Comparison of ENCODE assay signal across 9 mouse cellular contexts in the genomic region with DNA sequence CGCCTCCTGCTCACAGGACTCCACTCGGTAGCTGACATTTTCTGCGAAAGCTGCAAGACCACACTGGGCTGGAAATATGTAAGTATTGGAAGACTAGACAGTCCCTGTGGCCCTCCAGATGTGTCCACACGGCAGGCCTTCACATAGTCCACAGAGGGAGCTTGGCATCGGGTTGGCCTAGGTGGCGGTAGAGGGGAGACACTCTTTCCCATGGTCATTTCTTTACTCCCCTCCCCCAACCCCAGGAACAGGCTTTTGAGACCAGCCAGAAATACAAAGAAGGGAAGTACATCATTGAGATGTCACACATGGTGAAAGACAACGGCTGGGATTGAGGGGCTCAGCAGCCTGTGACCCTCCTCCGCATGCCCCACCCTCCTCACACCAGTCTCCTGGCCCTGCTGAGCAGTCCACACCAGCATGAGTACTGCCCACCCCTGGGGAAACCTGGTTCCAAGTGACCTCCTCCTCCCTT. TPM values are rescaled to one million over a fixed set of nuclear protein-coding genes. Genes with fewer than 3 reads are reported as not detected.
DNase-seq lines count a peak whose midpoint lies in the region; ATAC-seq and TF ChIP-seq lines count a peak whose summit lies in the region.
"Had no signal": no experiment of that assay in that cellular context is flagged by ENCODE, and none has a peak within 500 bp of the region (broad histone marks: within the 10 kb centered on the region; RNA-seq: fewer than 3 reads in every experiment).

No protein-coding gene starts in this region.

- no peaks in the 10 kb centered on the region for H3K9me3 ChIP-seq in kidney, postnatal 0 days (replicated peaks; ENCODE audit: low read length)
- H3K9me3 ChIP-seq in embryonic facial prominence, embryonic 14.5 days (ENCODE audit: control insufficient read depth, low read length): no peaks in the 10 kb centered on the region
- no peaks in the 10 kb centered on the region for H3K9me3 ChIP-seq in midbrain, postnatal 0 days (ENCODE audit: low read length)
- H3K9me3 ChIP-seq: megakaryocyte, embryonic 14.5 days had no signal

- peak; percentile 55 for TF ChIP-seq CTCF in kidney, postnatal 0 days (IDR thresholded peaks at IDR 0.05; ENCODE audit: low read depth)
- peak; percentile 61 for TF ChIP-seq CTCF in midbrain, postnatal 0 days (IDR thresholded peaks at IDR 0.05)
- no peak for TF ChIP-seq CTCF in thymus, adult 2 months (IDR thresholded peaks at IDR 0.05; ENCODE audit: borderline replicate concordance, control insufficient read depth, extremely low read depth, insufficient read depth, low read length, poor library complexity)
- TF ChIP-seq CTCF in left cerebral cortex, adult 2 months (IDR thresholded peaks at IDR 0.05): no peak

- no peak for TF ChIP-seq POLR2A in thymus, adult 2 months (IDR thresholded peaks at IDR 0.05; ENCODE audit: control insufficient read depth, extremely low read depth, insufficient read depth, low read length, poor library complexity)

- peak overlapping the region; percentile 47 for H3K4me2 ChIP-seq in kidney, postnatal 0 days (ENCODE audit: low read length)
- peak overlapping the region; percentile 70; the same call in 1 of the 2 replicates for H3K4me2 ChIP-seq in embryonic facial prominence, embryonic 14.5 days (ENCODE audit: low read depth, low read length)
- peak overlapping the region; percentile 78 for H3K4me2 ChIP-seq in midbrain, postnatal 0 days (ENCODE audit: low read depth, low read length, poor library complexity, severe bottlenecking)

- H3K27ac ChIP-seq in kidney, postnatal 0 days: peak overlapping the region; percentile 55
- peak overlapping the region; percentile 10 for H3K27ac ChIP-seq in embryonic facial prominence, embryonic 14.5 days (replicated peaks; ENCODE audit: low read depth, low read length)
- H3K27ac ChIP-seq in midbrain, postnatal 0 days (ENCODE audit: low read depth, low read length): no peak overlapping the region
- H3K27ac ChIP-seq in thymus, adult 2 months (ENCODE audit: control insufficient read depth, insufficient read depth, low read length): no peak overlapping the region
- H3K27ac ChIP-seq in left cerebral cortex, adult 2 months: no peak overlapping the region

- intact Hi-C loops in left cerebral cortex, adult 2 months (cut with DNase I): no loop called here

- no peaks in the 10 kb centered on the region for H3K36me3 ChIP-seq in kidney, postnatal 0 days (ENCODE audit: insufficient read depth, low read length)
- peaks cover 9% of the 10 kb centered on the region; the same call in 1 of the 2 replicates for H3K36me3 ChIP-seq in embryonic facial prominence, embryonic 14.5 days (ENCODE audit: control insufficient read depth, insufficient read depth, low read length)
- H3K36me3 ChIP-seq in midbrain, postnatal 0 days (ENCODE audit: insufficient read depth, low read length): no peaks in the 10 kb centered on the region
- H3K36me3 ChIP-seq in thymus, adult 2 months (ENCODE audit: control insufficient read depth, insufficient read depth, low read length): no peaks in the 10 kb centered on the region

- no peak overlapping the region for H3K4me3 ChIP-seq in kidney, postnatal 0 days (replicated peaks; ENCODE audit: low read depth, low read length)
- no peak overlapping the region for H3K4me3 ChIP-seq in embryonic facial prominence, embryonic 14.5 days (ENCODE audit: low read depth, low read length)
- H3K4me3 ChIP-seq in midbrain, postnatal 0 days (ENCODE audit: low read depth, low read length): peak overlapping the region; percentile 63; the same call in 1 of the 2 replicates
- no peak overlapping the region for H3K4me3 ChIP-seq in thymus, adult 2 months (ENCODE audit: control insufficient read depth, insufficient read depth, low read length)
- H3K4me3 ChIP-seq in left cerebral cortex, adult 2 months: no peak overlapping the region

- ATAC-seq in kidney, postnatal 0 days (replicated peaks; ENCODE audit: low FRiP score, low read depth): peak; percentile 52
- no peak for ATAC-seq in embryonic facial prominence, embryonic 14.5 days (ENCODE audit: low read depth)
- no peak for ATAC-seq in midbrain, postnatal 0 days (ENCODE audit: low FRiP score)

- DNase-seq in kidney, postnatal 0 days (ENCODE audit: low spot score): peak; percentile 88
- DNase-seq in kidney, adult 18-20 months: no peak
- DNase-seq in embryonic facial prominence, embryonic 14.5 days (ENCODE audit: low spot score): peak; percentile 65
- DNase-seq in kidney, postnatal 10 days: peak; percentile 53
- DNase-seq in midbrain, postnatal 0 days (ENCODE audit: low spot score): no peak
- no peak for DNase-seq in layer of hippocampus, adult 18-20 months (ENCODE audit: low spot score in 2 of 2)
- no peak for DNase-seq in thymus, adult 2 months
- no peak for DNase-seq in left cerebral cortex, adult 2 months (ENCODE audit: extremely low spot score in 1 of 2, low spot score in 2 of 2)

- H3K27me3 ChIP-seq in kidney, postnatal 0 days (ENCODE audit: insufficient read depth, low read length): no peaks in the 10 kb centered on the region
- H3K27me3 ChIP-seq in embryonic facial prominence, embryonic 14.5 days (replicated peaks; ENCODE audit: control insufficient read depth, insufficient read depth, low read length): no peaks in the 10 kb centered on the region
- H3K27me3 ChIP-seq in midbrain, postnatal 0 days (ENCODE audit: insufficient read depth, low read length): no peaks in the 10 kb centered on the region
- H3K27me3 ChIP-seq in thymus, adult 2 months (ENCODE audit: control insufficient read depth, insufficient read depth, low read length): peaks cover 17% of the 10 kb centered on the region; the same call in 1 of the 2 replicates

- 2% methylated on average over 8 of the region's 8 CpGs for WGBS in kidney, postnatal 0 days
- 5% methylated on average over 8 of the region's 8 CpGs for WGBS in embryonic facial prominence, embryonic 14.5 days
- 5% methylated on average over 8 of the region's 8 CpGs for WGBS in midbrain, postnatal 0 days
- 38% methylated on average over 8 of the region's 8 CpGs for WGBS in thymus, adult 2 months

- no peak overlapping the region for H3K9ac ChIP-seq in kidney, postnatal 0 days (ENCODE audit: low read depth, low read length)
- H3K9ac ChIP-seq in embryonic facial prominence, embryonic 14.5 days (ENCODE audit: low read depth, low read length): no peak overlapping the region
- H3K9ac ChIP-seq in midbrain, postnatal 0 days (replicated peaks; ENCODE audit: low read length, poor library complexity, severe bottlenecking): peak overlapping the region; percentile 34; the same call in 1 of the 2 replicates

- peaks cover 56% of the 10 kb centered on the region for H3K4me1 ChIP-seq in kidney, postnatal 0 days (replicated peaks; ENCODE audit: insufficient read depth, low read length)
- H3K4me1 ChIP-seq in embryonic facial prominence, embryonic 14.5 days (ENCODE audit: control insufficient read depth, insufficient read depth, low read length): peaks cover 61% of the 10 kb centered on the region
- H3K4me1 ChIP-seq in midbrain, postnatal 0 days (ENCODE audit: insufficient read depth, low read length): peaks cover 31% of the 10 kb centered on the region
- peaks cover 3% of the 10 kb centered on the region for H3K4me1 ChIP-seq in thymus, adult 2 months (replicated peaks; ENCODE audit: control insufficient read depth, insufficient read depth, low read length)

RNA-seq across cellular contexts. Expression of a gene that starts 3.6 kb away (rescaled TPM):
- polyA plus RNA-seq in kidney, postnatal 0 days (2015; fragmentation: Nextera tagmentation; extraction: Ambion mirVana): 4.1 TPM in 2 replicates
- 5.5 and 6.5 TPM in 2 replicates for polyA plus RNA-seq in embryonic facial prominence, embryonic 14.5 days (2014; fragmentation: Nextera tagmentation; extraction: Ambion mirVana)
- 12.9 and 15.0 TPM in 2 replicates for total RNA-seq in midbrain, postnatal 0 days (2014; rRNA removed)
- polyA plus RNA-seq in midbrain, postnatal 0 days (2015; fragmentation: Nextera tagmentation; extraction: Ambion mirVana): 14.3 and 14.7 TPM in 2 replicates
- total RNA-seq in layer of hippocampus, adult 18-20 months (2021): 10 to 100 TPM; 81.2 to 84.9 TPM
- polyA plus RNA-seq in thymus, adult 2 months (2012; rRNA removed): 1.2 and 2.0 TPM in 2 replicates
- 100 to 1,000 TPM; 101 to 102 TPM for total RNA-seq in left cerebral cortex, adult 2 months (2021)

RNA-seq across cellular contexts. Expression of a gene that starts 6.0 kb away (rescaled TPM):
- 8.7 and 9.3 TPM in 2 replicates for polyA plus RNA-seq in kidney, postnatal 0 days (2015; fragmentation: Nextera tagmentation; extraction: Ambion mirVana)
- polyA plus RNA-seq in embryonic facial prominence, embryonic 14.5 days (2014; fragmentation: Nextera tagmentation; extraction: Ambion mirVana): 3.9 and 4.0 TPM in 2 replicates
- total RNA-seq in midbrain, postnatal 0 days (2014; rRNA removed): 0.88 and 1.1 TPM in 2 replicates
- polyA plus RNA-seq in midbrain, postnatal 0 days (2015; fragmentation: Nextera tagmentation; extraction: Ambion mirVana): 2.1 and 2.4 TPM in 2 replicates
- total RNA-seq in layer of hippocampus, adult 18-20 months (2021): 1 to 10 TPM; 1.9 to 2.5 TPM
- polyA plus RNA-seq in thymus, adult 2 months (2012; rRNA removed): 0.15 TPM in 1 of 2 replicates, not detected in the other
- total RNA-seq in left cerebral cortex, adult 2 months (2021): 1 to 10 TPM; 2.0 to 2.4 TPM

RNA-seq across cellular contexts. Expression of a gene that starts 10.3 kb away (rescaled TPM):
- 24.5 and 26.0 TPM in 2 replicates for polyA plus RNA-seq in kidney, postnatal 0 days (2015; fragmentation: Nextera tagmentation; extraction: Ambion mirVana)
- 22.6 and 24.2 TPM in 2 replicates for polyA plus RNA-seq in embryonic facial prominence, embryonic 14.5 days (2014; fragmentation: Nextera tagmentation; extraction: Ambion mirVana)
- 12.6 TPM in 2 replicates for total RNA-seq in midbrain, postnatal 0 days (2014; rRNA removed)
- 12.5 and 13.4 TPM in 2 replicates for polyA plus RNA-seq in midbrain, postnatal 0 days (2015; fragmentation: Nextera tagmentation; extraction: Ambion mirVana)
- total RNA-seq in layer of hippocampus, adult 18-20 months (2021): 10 to 100 TPM; 10.7 to 11.7 TPM
- 25.0 and 29.3 TPM in 2 replicates for polyA plus RNA-seq in thymus, adult 2 months (2012; rRNA removed)
- 10 to 100 TPM in 1 of 2 experiments, 1 to 10 TPM in 1; 8.8 to 10.2 TPM for total RNA-seq in left cerebral cortex, adult 2 months (2021)

RNA-seq across cellular contexts. Expression of a gene that starts 22.5 kb away (rescaled TPM):
- 25.9 and 29.2 TPM in 2 replicates for polyA plus RNA-seq in kidney, postnatal 0 days (2015; fragmentation: Nextera tagmentation; extraction: Ambion mirVana)
- 31.4 and 31.6 TPM in 2 replicates for polyA plus RNA-seq in embryonic facial prominence, embryonic 14.5 days (2014; fragmentation: Nextera tagmentation; extraction: Ambion mirVana)
- total RNA-seq in midbrain, postnatal 0 days (2014; rRNA removed): 39.0 and 39.4 TPM in 2 replicates
- polyA plus RNA-seq in midbrain, postnatal 0 days (2015; fragmentation: Nextera tagmentation; extraction: Ambion mirVana): 14.5 and 17.9 TPM in 2 replicates
- total RNA-seq in layer of hippocampus, adult 18-20 months (2021): 10 to 100 TPM; 36.3 to 39.1 TPM
- polyA plus RNA-seq in thymus, adult 2 months (2012; rRNA removed): 53.6 and 57.1 TPM in 2 replicates
- total RNA-seq in left cerebral cortex, adult 2 months (2021): 10 to 100 TPM; 48.8 to 49.9 TPM

RNA-seq across cellular contexts. Expression of a gene that starts 37.8 kb away (rescaled TPM):
- 140 and 156 TPM in 2 replicates for polyA plus RNA-seq in kidney, postnatal 0 days (2015; fragmentation: Nextera tagmentation; extraction: Ambion mirVana)
- 63.0 and 64.7 TPM in 2 replicates for polyA plus RNA-seq in embryonic facial prominence, embryonic 14.5 days (2014; fragmentation: Nextera tagmentation; extraction: Ambion mirVana)
- 19.9 and 20.9 TPM in 2 replicates for total RNA-seq in midbrain, postnatal 0 days (2014; rRNA removed)
- polyA plus RNA-seq in midbrain, postnatal 0 days (2015; fragmentation: Nextera tagmentation; extraction: Ambion mirVana): 30.6 and 31.9 TPM in 2 replicates
- total RNA-seq in layer of hippocampus, adult 18-20 months (2021): 1 to 10 TPM; 5.9 to 7.5 TPM
- polyA plus RNA-seq in thymus, adult 2 months (2012; rRNA removed): 64.6 and 93.7 TPM in 2 replicates
- 1 to 10 TPM; 5.3 to 8.4 TPM for total RNA-seq in left cerebral cortex, adult 2 months (2021)

Comparison
In these comparisons a context has a peak if more than half of its experiments do, and no peak if none do; other contexts are left out.
1. DNase-seq: peak in kidney, postnatal 0 days (single experiment), embryonic facial prominence, embryonic 14.5 days (single experiment) and kidney, postnatal 10 days (single experiment); none in kidney, adult 18-20 months (single experiment), midbrain, postnatal 0 days (single experiment), layer of hippocampus, adult 18-20 months (0 of 2), thymus, adult 2 months (single experiment) and left cerebral cortex, adult 2 months (0 of 2).
2. H3K27ac ChIP-seq: peak in kidney, postnatal 0 days (single experiment) and embryonic facial prominence, embryonic 14.5 days (single experiment); none in midbrain, postnatal 0 days (single experiment), thymus, adult 2 months (single experiment) and left cerebral cortex, adult 2 months (single experiment).
3. CTCF ChIP-seq: peak in kidney, postnatal 0 days (single experiment) and midbrain, postnatal 0 days (single experiment); none in thymus, adult 2 months (single experiment) and left cerebral cortex, adult 2 months (single experiment).
4. Peak in every context shown above with its lines, with median percentiles within 50 percentile points of each other: H3K4me2 ChIP-seq.